Mouse (Mus musculus) ES-E14 (cell line): Measurements from ENCODE around the gene Aoah.

Source experiments
- HCFC1 ChIP-seq: IDR thresholded peaks from 2 replicates; pipeline ENCODE4 v1.6.1; 2012; ENCODE audit warnings: low read length, inconsistent platforms, borderline replicate concordance; ENCODE audit not compliant: insufficient read depth
- ZC3H11A ChIP-seq: IDR thresholded peaks from 2 replicates; pipeline ENCODE4 v1.6.1; 2012; ENCODE audit warnings: low read depth, mild to moderate bottlenecking, inconsistent platforms, low read length, borderline replicate concordance

GRCm38 (mm10) chr13:20783648-20784047 lies 10.3 kb upstream of the Aoah start:
- no peak for TF ChIP-seq ZC3H11A
- no peak for TF ChIP-seq HCFC1
